Mouse (Mus musculus) lung, embryonic 15.5 days (tissue): Measurements from ENCODE around the gene Sik1. TPM values are rescaled to one million over a fixed set of nuclear protein-coding genes. Genes with fewer than 3 reads are reported as not detected.

Source experiments
- ATAC-seq: fragments of 200-750 bp; cut with Nextera tagmentation; 2 replicates; pipeline ENCODE4 v1.8.0; 2017; ENCODE audit warnings: moderate number of reproducible peaks, borderline replicate concordance; ENCODE audit not compliant: low FRiP score, low TSS enrichment; ENCODE audit errors: extremely low read depth
- H3K27ac ChIP-seq: fragments of 300-500 bp; sonication (generic); 2 replicates; pipeline ENCODE4 v1.5.1; 2015; ENCODE audit warnings: moderate library complexity, mild to moderate bottlenecking, inconsistent platforms
- H3K27me3 ChIP-seq: fragments of 300-500 bp; sonication (generic); 2 replicates; pipeline ENCODE4 v1.6.1; 2015; ENCODE audit warnings: inconsistent platforms
- H3K36me3 ChIP-seq: fragments of 300-500 bp; sonication (generic); 2 replicates; pipeline ENCODE4 v1.6.1; 2015; ENCODE audit warnings: inconsistent platforms
- H3K4me1 ChIP-seq: fragments of 300-500 bp; sonication (generic); 2 replicates; pipeline ENCODE4 v1.6.1; 2015; ENCODE audit warnings: inconsistent platforms
- H3K4me2 ChIP-seq: fragments of 300-500 bp; sonication (generic); 2 replicates; pipeline ENCODE4 v1.6.1; 2015; ENCODE audit warnings: inconsistent platforms, mild to moderate bottlenecking, moderate library complexity
- H3K4me3 ChIP-seq: fragments of 300-500 bp; sonication (generic); 2 replicates; pipeline ENCODE4 v1.5.1; 2015; ENCODE audit warnings: mild to moderate bottlenecking, inconsistent platforms
- H3K9ac ChIP-seq: fragments of 300-500 bp; sonication (generic); 2 replicates; pipeline ENCODE4 v1.6.1; 2015; ENCODE audit warnings: inconsistent platforms
- H3K9me3 ChIP-seq: fragments of 300-500 bp; sonication (generic); 2 replicates; pipeline ENCODE4 v1.6.1; 2016; ENCODE audit warnings: inconsistent platforms
- WGBS: fragments of 180-500 bp; shearing (Covaris S2); methylation state at CpG from one replicate; pipeline ENCODE4 v1.1.7; 2015; 5-methylcytosine and 5-hydroxymethylcytosine counted together
- polyA plus RNA-seq: library from polyadenylated mRNA; unstranded; fragments of >200 nt; fragmentation: Nextera tagmentation; extraction: Ambion mirVana; gene quantifications from 2 replicates; pipeline ENCODE4 v1.2.1, GENCODE M21; 2015

The Sik1 gene
- polyA plus RNA-seq, 1 experiment from 2014 or later: 35.4 TPM

GRCm38 (mm10) chr17:31808082-31808875, 47.3 kb downstream of the Sik1 start:
- H3K4me3 ChIP-seq: no peak overlapping the region
- H3K36me3 ChIP-seq: no peaks in the 10 kb centered on the region
- H3K4me2 ChIP-seq: no peak overlapping the region
- 40% methylated on average over 10 of the region's 10 CpGs for WGBS
- no peak overlapping the region for H3K9ac ChIP-seq
- ATAC-seq: no peak
- peaks cover 17% of the 10 kb centered on the region for H3K4me1 ChIP-seq
- H3K9me3 ChIP-seq: no peaks in the 10 kb centered on the region
- no peaks in the 10 kb centered on the region for H3K27me3 ChIP-seq
- no peak overlapping the region for H3K27ac ChIP-seq

- Histone ChIP-seq H3K36me3 (no peaks in the 10 kb centered on the region), H3K4me3 (no peak overlapping the region), H3K9me3 (no peaks in the 10 kb centered on the region), H3K4me2 (no peak overlapping the region), H3K27me3 (no peaks in the 10 kb centered on the region), H3K9ac (no peak overlapping the region), H3K4me1 (peaks cover 17% of the 10 kb centered on the region), H3K27ac (peak overlapping the region; percentile 60)
- ATAC-seq: 0 out of 2 replicates have a peak, but pooled peaks have one; percentile 36
- 43% methylated on average over 3 of the region's 3 CpGs for WGBS
These were observed 49.1 kb downstream of the Sik1 start for GRCm38 (mm10) chr17:31806496-31806895.

GRCm38 (mm10) chr17:31806025-31806424, 49.6 kb downstream of the Sik1 start:
- peak; percentile 70; the same call in 1 of the 2 replicates for ATAC-seq
- H3K27ac ChIP-seq: peak overlapping the region; percentile 60

GRCm38 (mm10) chr17:31805585-31805984, 50.0 kb downstream of the Sik1 start:
- 50% methylated on average over 4 of the region's 4 CpGs for WGBS
- no peaks in the 10 kb centered on the region for H3K36me3 ChIP-seq
- no peaks in the 10 kb centered on the region for H3K27me3 ChIP-seq
- peaks cover 17% of the 10 kb centered on the region for H3K4me1 ChIP-seq
- H3K4me2 ChIP-seq: no peak overlapping the region
- peak overlapping the region; percentile 60 for H3K27ac ChIP-seq
- ATAC-seq: no peak
- H3K9ac ChIP-seq: no peak overlapping the region
- H3K9me3 ChIP-seq: no peaks in the 10 kb centered on the region
- no peak overlapping the region for H3K4me3 ChIP-seq

More at GRCm38 (mm10) chr17:31806025-31806424, 49.6 kb downstream of the Sik1 start:
- Histone ChIP-seq H3K9me3 (no peaks in the 10 kb centered on the region), H3K36me3 (no peaks in the 10 kb centered on the region), H3K4me1 (peaks cover 17% of the 10 kb centered on the region), H3K9ac (no peak overlapping the region), H3K4me2 (no peak overlapping the region), H3K27me3 (no peaks in the 10 kb centered on the region), H3K4me3 (no peak overlapping the region)
- WGBS: 45% methylated on average over 8 of the region's 8 CpGs

- Histone ChIP-seq H3K4me3 (no peak overlapping the region), H3K4me2 (no peak overlapping the region), H3K9me3 (no peaks in the 10 kb centered on the region), H3K27me3 (no peaks in the 10 kb centered on the region), H3K27ac (no peak overlapping the region), H3K9ac (no peak overlapping the region), H3K36me3 (no peaks in the 10 kb centered on the region), H3K4me1 (peaks cover 10% of the 10 kb centered on the region; the same call in 1 of the 2 replicates)
- no peak for ATAC-seq
- 54% methylated on average over 7 of the region's 7 CpGs for WGBS
These were observed 53.2 kb downstream of the Sik1 start for GRCm38 (mm10) chr17:31802272-31803017.

GRCm38 (mm10) chr17:31800852-31801363, 54.7 kb downstream of the Sik1 start:
- H3K9me3 ChIP-seq: no peaks in the 10 kb centered on the region
- no peak overlapping the region for H3K27ac ChIP-seq
- WGBS: 88% methylated on average over 7 of the region's 7 CpGs
- no peaks in the 10 kb centered on the region for H3K36me3 ChIP-seq
- no peaks in the 10 kb centered on the region for H3K27me3 ChIP-seq
- H3K4me3 ChIP-seq: no peak overlapping the region
- no peak overlapping the region for H3K4me2 ChIP-seq
- peaks cover 4% of the 10 kb centered on the region; the same call in 1 of the 2 replicates for H3K4me1 ChIP-seq
- no peak for ATAC-seq
- no peak overlapping the region for H3K9ac ChIP-seq

- H3K27ac ChIP-seq: no peak overlapping the region
- 40% methylated on average over 4 of the region's 4 CpGs for WGBS
These were observed 59.7 kb downstream of the Sik1 start for GRCm38 (mm10) chr17:31795893-31796292.

More at GRCm38 (mm10) chr17:31795893-31796292, 59.7 kb downstream of the Sik1 start:
- no peaks in the 10 kb centered on the region for H3K9me3 ChIP-seq
- no peak overlapping the region for H3K4me2 ChIP-seq
- no peaks in the 10 kb centered on the region for H3K36me3 ChIP-seq
- peaks cover 35% of the 10 kb centered on the region for H3K4me1 ChIP-seq
- H3K4me3 ChIP-seq: no peak overlapping the region
- ATAC-seq: no peak
- no peak overlapping the region for H3K9ac ChIP-seq
- no peaks in the 10 kb centered on the region for H3K27me3 ChIP-seq

Other genes with a start within 250 kb of the Sik1 start
- gene Cbs, start 218.6 kb downstream of the Sik1 start, polyA plus RNA-seq: 3.2 and 3.6 TPM in 2 replicates
- 332 and 360 TPM in 2 replicates for gene U2af1, start 196.9 kb downstream of the Sik1 start, polyA plus RNA-seq
- not detected in 2 replicates for gene Cryaa, start 178.0 kb downstream of the Sik1 start, polyA plus RNA-seq
- 48.4 and 57.3 TPM in 2 replicates for gene Rrp1b, start 180.3 kb upstream of the Sik1 start, polyA plus RNA-seq
- 0.55 and 0.78 TPM in 2 replicates for gene Hsf2bp, start 180.5 kb upstream of the Sik1 start, polyA plus RNA-seq